Mouse (Mus musculus) MEL (cell line): ENCODE results near the gene Smyd3. TPM values are rescaled to one million over a fixed set of nuclear protein-coding genes. Genes with fewer than 3 reads are reported as not detected.

Experiments
- DNase-seq: peaks from one replicate; pipeline ENCODE4 v3.0.0; 2011; ENCODE audit warnings: low read depth, low spot score
- H3K27ac ChIP-seq: 2 replicates; pipeline ENCODE4 v1.5.1; 2012; ENCODE audit warnings: low read depth, mild to moderate bottlenecking, control low read depth, low read length, moderate library complexity; ENCODE audit not compliant: control insufficient read depth
- H3K27me3 ChIP-seq, 2 experiments: fragments of 150-350 bp in 1 of 2; sonication (generic) in 1 of 2; 2 replicates each; pipeline ENCODE4 v1.6.1; 2012; ENCODE audit warnings: low read length in 2 of 2, mild to moderate bottlenecking in 2 of 2, improper control_type of control experiment in 1 of 2, moderate library complexity in 1 of 2; ENCODE audit not compliant: insufficient read depth in 2 of 2, control insufficient read depth in 1 of 2
- H3K36me3 ChIP-seq, 2 experiments: 2 replicates each; pipeline ENCODE4 v1.6.1; 2012 to 2014; ENCODE audit warnings: low read length in 2 of 2, improper control_type of control experiment in 1 of 2, inconsistent platforms in 1 of 2, mild to moderate bottlenecking in 1 of 2; ENCODE audit not compliant: insufficient read depth in 2 of 2, control insufficient read depth in 1 of 2
- H3K4me1 ChIP-seq, 2 experiments: fragments of 150-350 bp in 1 of 2; sonication (generic) in 1 of 2; 2 replicates each; pipeline ENCODE4 v1.6.1; 2012; ENCODE audit warnings: low read length in 2 of 2, improper control_type of control experiment in 1 of 2, mild to moderate bottlenecking in 1 of 2; ENCODE audit not compliant: insufficient read depth in 2 of 2, control insufficient read depth in 1 of 2
- H3K4me3 ChIP-seq, 2 experiments: fragments of 150-350 bp in 1 of 2; sonication (generic) in 1 of 2; 2 replicates each; pipeline ENCODE4 v1.5.1; 2012; ENCODE audit warnings: low read depth in 2 of 2, low read length in 2 of 2, mild to moderate bottlenecking in 2 of 2, moderate library complexity in 2 of 2, control low read depth in 1 of 2, improper control_type of control experiment in 1 of 2; ENCODE audit not compliant: control insufficient read depth in 1 of 2, insufficient read depth in 1 of 2
- H3K79me2 ChIP-seq: 2 replicates; pipeline ENCODE4 v1.6.1; 2012; ENCODE audit warnings: mild to moderate bottlenecking, low read length, moderate library complexity; ENCODE audit not compliant: control insufficient read depth, poor library complexity, insufficient read depth
- H3K9ac ChIP-seq: 2 replicates; pipeline ENCODE4 v1.6.1; 2012; ENCODE audit warnings: low read depth, mild to moderate bottlenecking, control low read depth, low read length, moderate library complexity; ENCODE audit not compliant: control insufficient read depth, poor library complexity, severe bottlenecking
- H3K9me3 ChIP-seq: fragments of 150-350 bp; sonication (generic); replicated peaks from 2 replicates; pipeline ENCODE4 v1.6.1; 2012; ENCODE audit warnings: mild to moderate bottlenecking, low read length, improper control_type of control experiment, moderate library complexity; ENCODE audit not compliant: insufficient read depth
- BHLHE40 ChIP-seq: IDR thresholded peaks from 2 replicates; pipeline ENCODE4 v1.6.1; 2012; ENCODE audit warnings: low read depth, mild to moderate bottlenecking, inconsistent platforms, low read length, improper control_type of control experiment, borderline replicate concordance
- CHD2 ChIP-seq: IDR thresholded peaks from 2 replicates; pipeline ENCODE4 v1.6.1; 2011; ENCODE audit warnings: low read length, improper control_type of control experiment
- CTCF ChIP-seq, 3 experiments: IDR thresholded peaks in 2 of 3; conservative IDR thresholded peaks in 1 of 3; 2 replicates each; pipeline ENCODE4 v1.5.1; 2011 to 2012; ENCODE audit warnings: low read length in 3 of 3, low read depth in 2 of 3, mild to moderate bottlenecking in 2 of 3, improper control_type of control experiment in 1 of 3, inconsistent platforms in 1 of 3, mixed read lengths in 1 of 3, moderate library complexity in 1 of 3; ENCODE audit not compliant: control insufficient read depth in 1 of 3, insufficient read depth in 1 of 3, poor library complexity in 1 of 3, severe bottlenecking in 1 of 3
- EP300 ChIP-seq, 2 experiments: IDR thresholded peaks; 2 replicates each; pipeline ENCODE4 v1.6.1; 2011; ENCODE audit warnings: improper control_type of control experiment in 2 of 2, low read length in 2 of 2, low read depth in 1 of 2, mild to moderate bottlenecking in 1 of 2
- ETS1 ChIP-seq: IDR thresholded peaks from 2 replicates; pipeline ENCODE4 v1.6.1; 2012; ENCODE audit warnings: low read depth, mild to moderate bottlenecking, inconsistent platforms, low read length, improper control_type of control experiment, moderate library complexity
- HCFC1 ChIP-seq: IDR thresholded peaks from 2 replicates; pipeline ENCODE4 v1.6.1; 2012; ENCODE audit warnings: low read depth, mild to moderate bottlenecking, inconsistent platforms, low read length, improper control_type of control experiment, moderate library complexity
- MEF2A ChIP-seq: IDR thresholded peaks from 2 replicates; pipeline ENCODE4 v1.6.1; 2014; ENCODE audit warnings: low read depth, mild to moderate bottlenecking, inconsistent platforms, low read length, improper control_type of control experiment; ENCODE audit not compliant: poor library complexity, insufficient replicate concordance, severe bottlenecking; ENCODE audit errors: extremely low read depth
- MYB ChIP-seq: IDR thresholded peaks from 2 replicates; pipeline ENCODE4 v1.6.1; 2011; ENCODE audit warnings: mild to moderate bottlenecking, low read depth, low read length, improper control_type of control experiment
- MYC ChIP-seq: IDR thresholded peaks from 2 replicates; pipeline ENCODE4 v1.6.1; 2011; ENCODE audit warnings: low read depth, mild to moderate bottlenecking, low read length, improper control_type of control experiment, moderate library complexity
- NRF1 ChIP-seq: IDR thresholded peaks from 2 replicates; pipeline ENCODE4 v1.6.1; 2014; ENCODE audit warnings: low read depth, mild to moderate bottlenecking, inconsistent platforms, low read length, improper control_type of control experiment, moderate library complexity; ENCODE audit not compliant: poor library complexity, insufficient read depth, severe bottlenecking
- POLR2A ChIP-seq, 2 experiments: IDR thresholded peaks; 2 replicates each; pipeline ENCODE4 v1.6.1; 2011 to 2012; ENCODE audit warnings: low read length in 2 of 2, mild to moderate bottlenecking in 2 of 2, control low read depth in 1 of 2, improper control_type of control experiment in 1 of 2, low read depth in 1 of 2, moderate library complexity in 1 of 2; ENCODE audit not compliant: control insufficient read depth in 1 of 2, insufficient read depth in 1 of 2, poor library complexity in 1 of 2
- POLR2AphosphoS2 ChIP-seq: IDR thresholded peaks from 2 replicates; pipeline ENCODE4 v1.6.1; 2011; ENCODE audit warnings: low read length, improper control_type of control experiment
- POLR2AphosphoS5 ChIP-seq: IDR thresholded peaks from 2 replicates; pipeline ENCODE4 v1.6.1; 2012; ENCODE audit warnings: low read depth, borderline replicate concordance, mild to moderate bottlenecking, inconsistent platforms, low read length, moderate library complexity, mixed read lengths
- RAD21 ChIP-seq: IDR thresholded peaks from 2 replicates; pipeline ENCODE4 v1.6.1; 2011; ENCODE audit warnings: mild to moderate bottlenecking, low read depth, low read length, improper control_type of control experiment
- RCOR1 ChIP-seq: IDR thresholded peaks from 2 replicates; pipeline ENCODE4 v1.6.1; 2012; ENCODE audit warnings: low read depth, mild to moderate bottlenecking, inconsistent platforms, low read length, improper control_type of control experiment
- TBP ChIP-seq: IDR thresholded peaks from 2 replicates; pipeline ENCODE4 v1.8.0; 2011; ENCODE audit warnings: low read depth, low read length, improper control_type of control experiment
- USF1 ChIP-seq: IDR thresholded peaks from 2 replicates; pipeline ENCODE4 v1.6.1; 2014; ENCODE audit warnings: low read depth, mild to moderate bottlenecking, inconsistent platforms, low read length, improper control_type of control experiment, moderate library complexity
- USF2 ChIP-seq, 2 experiments: IDR thresholded peaks; 2 replicates each; pipeline ENCODE4 v1.6.1; 2011 to 2012; ENCODE audit warnings: improper control_type of control experiment in 2 of 2, low read length in 2 of 2, borderline replicate concordance in 1 of 2, inconsistent platforms in 1 of 2, low read depth in 1 of 2, mild to moderate bottlenecking in 1 of 2; ENCODE audit not compliant: insufficient read depth in 1 of 2
- ZC3H11A ChIP-seq: IDR thresholded peaks from 2 replicates; pipeline ENCODE4 v1.6.1; 2012; ENCODE audit warnings: low read depth, mild to moderate bottlenecking, inconsistent platforms, low read length, improper control_type of control experiment
- polyA plus RNA-seq, 2 experiments: library from polyadenylated mRNA; stranded (reverse) in 1 of 2; unstranded in 1 of 2; fragments of >175 nt in 1 of 2; fragments of >200 nt in 1 of 2; gene quantifications; 2 replicates each; pipeline versions ENCODE4 v1.2.1 to v1.2.4; 2012; ENCODE audit warnings: low replicate concordance in 2 of 2, low read depth in 1 of 2; ENCODE audit not compliant: insufficient read length in 2 of 2, insufficient read depth in 1 of 2, missing spikeins in 1 of 2
- total RNA-seq: library from RNA; depleted of rRNA; stranded (reverse); fragments of 300-350 nt; gene quantifications from 2 replicates; pipeline ENCODE4 v1.2.3, GENCODE M21; 2012

Smyd3 gene
- total and polyA plus RNA-seq, 3 experiments: 13.3 to 18.2 TPM; not detected in 1

DNA sequence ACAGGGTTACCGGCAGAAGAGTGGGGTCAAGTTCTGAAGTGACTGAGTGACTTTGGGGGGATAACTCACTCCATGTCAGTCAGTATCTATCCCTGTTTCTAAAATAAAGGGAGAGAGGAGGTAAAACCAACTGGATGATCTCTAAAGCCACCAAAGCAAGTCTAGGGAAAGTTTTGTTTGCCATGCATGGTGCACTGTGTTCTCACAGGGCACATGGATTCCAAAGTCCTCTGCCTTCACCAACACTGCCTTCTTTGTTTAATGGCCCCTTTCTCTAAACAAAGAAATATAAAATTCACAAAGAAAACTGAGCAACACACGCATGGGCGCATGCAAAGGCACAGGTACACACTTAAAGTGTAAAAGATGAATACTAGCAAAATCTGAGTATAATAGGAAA, 403.5 kb downstream of the Smyd3 start:
- H3K79me2 ChIP-seq: no peaks in the 10 kb centered on the region
- H3K36me3 ChIP-seq: peaks cover 0 to 38% of the 10 kb centered on the region in 2 experiments; a peak in 2 of 4 replicates
- no peaks in the 10 kb centered on the region for H3K9me3 ChIP-seq
- H3K27me3 ChIP-seq: no peaks in the 10 kb centered on the region
- TF ChIP-seq ETS1 (no peak), HCFC1 (no peak), TBP (no peak), POLR2AphosphoS5 (no peak), NRF1 (no peak), RCOR1 (no peak), MYB (no peak), USF1 (no peak), EP300 (IDR thresholded peaks at IDR 0.05; ENCODE audit: low read depth in 1 of 2, low read length in 2 of 2) (no peak), POLR2A (IDR thresholded peaks at IDR 0.05; ENCODE audit: control insufficient read depth in 1 of 2, insufficient read depth in 1 of 2, low read depth in 1 of 2, low read length in 2 of 2, poor library complexity in 1 of 2) (no peak), MYC (no peak), RAD21 (no peak), ZC3H11A (no peak), POLR2AphosphoS2 (no peak), CHD2 (no peak), USF2 (IDR thresholded peaks at IDR 0.05; ENCODE audit: borderline replicate concordance in 1 of 2, insufficient read depth in 1 of 2, low read depth in 1 of 2, low read length in 2 of 2) (no peak), BHLHE40 (no peak), MEF2A (no peak)
- TF ChIP-seq, all 39 proteins: peak for 0
- no peak overlapping the region for H3K9ac ChIP-seq
- H3K27ac ChIP-seq: peak overlapping the region; percentile 17; the same call in 1 of the 2 replicates
- H3K4me3 ChIP-seq: no peak overlapping the region
- DNase-seq: no peak
- peaks cover 27 to 38% of the 10 kb centered on the region in 2 experiments for H3K4me1 ChIP-seq

DNA sequence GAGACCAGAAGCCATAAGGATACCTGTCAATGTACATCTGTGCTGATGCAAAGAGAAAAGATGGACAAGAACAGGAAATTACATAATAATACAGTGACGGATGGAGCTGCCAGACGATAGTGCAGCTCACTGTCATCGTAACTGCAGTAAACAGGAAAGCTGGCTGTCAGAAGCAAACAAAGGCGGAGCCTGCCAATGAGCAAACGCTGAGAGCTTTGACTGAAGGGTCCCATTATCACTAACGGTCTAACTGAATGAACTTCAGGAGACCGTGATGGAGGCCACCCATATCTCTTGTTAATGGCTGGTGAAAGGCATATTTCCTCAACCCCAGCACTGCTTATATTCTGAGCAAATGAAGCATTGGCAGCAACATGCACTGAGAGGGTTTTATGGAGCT, 409.1 kb downstream of the Smyd3 start:
- H3K4me1 ChIP-seq: peaks cover 4 to 22% of the 10 kb centered on the region in 2 experiments
- peak; percentile 52 for DNase-seq
- H3K9ac ChIP-seq: no peak overlapping the region
- H3K27me3 ChIP-seq: no peaks in the 10 kb centered on the region
- no peaks in the 10 kb centered on the region for H3K79me2 ChIP-seq
- H3K27ac ChIP-seq: peak overlapping the region; percentile 65
- H3K4me3 ChIP-seq: peak overlapping the region; percentile 16 to 50; a peak in 3 of 4 replicates
- no peak for TF ChIP-seq BHLHE40
- peak; percentile 63; the same call in 1 of the 2 replicates for TF ChIP-seq TBP
- peak in 1 of 2 experiments; percentile 43; a peak in 1 of 4 replicates for TF ChIP-seq EP300 (IDR thresholded peaks at IDR 0.05; ENCODE audit: low read depth in 1 of 2, low read length in 2 of 2)
- peak; percentile 53; the same call in 1 of the 2 replicates for TF ChIP-seq MYB
- TF ChIP-seq HCFC1: peak; percentile 70
- TF ChIP-seq RCOR1: no peak
- no peak for TF ChIP-seq POLR2AphosphoS5
- peak; percentile 68; the same call in 1 of the 2 replicates for TF ChIP-seq ETS1
- no peak for TF ChIP-seq CTCF (IDR thresholded peaks at IDR 0.05 in 2 of 3, conservative IDR thresholded peaks at IDR 0.05 in 1 of 3; ENCODE audit: control insufficient read depth in 1 of 3, insufficient read depth in 1 of 3, low read depth in 2 of 3, low read length in 3 of 3, poor library complexity in 1 of 3, severe bottlenecking in 1 of 3)
- TF ChIP-seq POLR2A (IDR thresholded peaks at IDR 0.05; ENCODE audit: control insufficient read depth in 1 of 2, insufficient read depth in 1 of 2, low read depth in 1 of 2, low read length in 2 of 2, poor library complexity in 1 of 2): 0 out of 4 replicates have a peak, but pooled peaks of 1 of the 2 experiments have one; percentile 31
- no peaks in the 10 kb centered on the region for H3K9me3 ChIP-seq
- H3K36me3 ChIP-seq: peaks cover 0 to 7% of the 10 kb centered on the region in 2 experiments; a peak in 2 of 4 replicates
